Mouse (Mus musculus) hindbrain, embryonic 11.5 days (tissue): ENCODE measurements at regions not wholly inside any gene's neighbourhood (a gene's known extent, or its start where the extent isn't known, plus 50 kb on each side); places are given as distances from the start of the nearest gene placed in this dataset.

Experiments
- ATAC-seq: fragments of 200-750 bp; cut with Nextera tagmentation; 2 replicates; pipeline ENCODE4 v1.8.0; 2017; ENCODE audit warnings: mild to moderate bottlenecking, moderate TSS enrichment, moderate library complexity; ENCODE audit not compliant: low FRiP score
- DNase-seq: peaks from one replicate; pipeline ENCODE4 v3.0.0-alpha.2; 2015; ENCODE audit warnings: low spot score
- H3K27ac ChIP-seq: fragments of 300-500 bp; sonication (generic); 2 replicates; pipeline ENCODE4 v1.5.1; 2014; ENCODE audit warnings: mild to moderate bottlenecking, low read depth, low read length
- H3K27me3 ChIP-seq: fragments of 300-500 bp; sonication (generic); 2 replicates; pipeline ENCODE4 v1.6.1; 2014; ENCODE audit warnings: mild to moderate bottlenecking, low read length, moderate library complexity, mixed read lengths; ENCODE audit not compliant: control insufficient read depth, insufficient read depth
- H3K36me3 ChIP-seq: fragments of 300-500 bp; sonication (generic); 2 replicates; pipeline ENCODE4 v1.6.1; 2014; ENCODE audit warnings: mild to moderate bottlenecking, low read length, moderate library complexity, mixed read lengths; ENCODE audit not compliant: control insufficient read depth, insufficient read depth
- H3K4me1 ChIP-seq: fragments of 300-500 bp; sonication (generic); replicated peaks from 2 replicates; pipeline ENCODE4 v1.6.1; 2014; ENCODE audit warnings: low read length, mixed read lengths; ENCODE audit not compliant: control insufficient read depth, insufficient read depth
- H3K4me2 ChIP-seq: fragments of 300-500 bp; sonication (generic); replicated peaks from 2 replicates; pipeline ENCODE4 v1.6.1; 2014; ENCODE audit warnings: mild to moderate bottlenecking, low read depth, low read length
- H3K4me3 ChIP-seq: fragments of 300-500 bp; sonication (generic); 2 replicates; pipeline ENCODE4 v1.5.1; 2014; ENCODE audit warnings: low read depth, low read length
- H3K9ac ChIP-seq: fragments of 300-500 bp; sonication (generic); 2 replicates; pipeline ENCODE4 v1.6.1; 2014; ENCODE audit warnings: low read depth, low read length
- H3K9me3 ChIP-seq: fragments of 300-500 bp; sonication (generic); 2 replicates; pipeline ENCODE4 v1.6.1; 2016; ENCODE audit warnings: low read length; ENCODE audit not compliant: control insufficient read depth
- WGBS: fragments of 180-500 bp; shearing (Covaris S2); extraction: QIAGEN DNeasy Blood & Tissue Kit; methylation state at CpG from one replicate; pipeline ENCODE4 v1.1.7; 2014; 5-methylcytosine and 5-hydroxymethylcytosine counted together

DNA sequence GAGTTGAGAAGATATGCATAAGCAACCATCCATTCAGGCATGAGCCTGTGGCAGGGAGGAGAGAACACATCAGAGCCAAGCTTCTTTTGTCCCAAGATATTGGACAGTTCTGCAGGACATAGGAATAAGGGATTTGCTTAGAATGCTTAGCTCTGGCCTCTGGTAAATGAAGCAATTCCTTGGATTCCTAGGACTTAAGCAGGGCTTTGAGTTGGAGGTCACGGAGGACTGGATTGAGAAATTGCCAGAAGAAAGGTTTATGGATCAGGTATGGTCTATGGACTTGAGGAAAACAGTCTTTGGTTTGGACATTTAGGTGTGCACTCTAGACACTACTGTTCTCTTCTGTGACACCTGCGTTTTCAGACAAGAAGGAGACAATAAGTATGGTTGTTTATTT, 338.4 kb downstream of the Epha4 start:
- Histone ChIP-seq H3K36me3 (no peaks in the 10 kb centered on the region), H3K9me3 (no peaks in the 10 kb centered on the region), H3K9ac (no peak overlapping the region), H3K27me3 (no peaks in the 10 kb centered on the region), H3K4me1 (no peaks in the 10 kb centered on the region), H3K4me2 (no peak overlapping the region), H3K4me3 (no peak overlapping the region), H3K27ac (no peak overlapping the region)
- 95% methylated on average over 2 of the region's 2 CpGs for WGBS
- no peak for ATAC-seq
- no peak for DNase-seq

DNA sequence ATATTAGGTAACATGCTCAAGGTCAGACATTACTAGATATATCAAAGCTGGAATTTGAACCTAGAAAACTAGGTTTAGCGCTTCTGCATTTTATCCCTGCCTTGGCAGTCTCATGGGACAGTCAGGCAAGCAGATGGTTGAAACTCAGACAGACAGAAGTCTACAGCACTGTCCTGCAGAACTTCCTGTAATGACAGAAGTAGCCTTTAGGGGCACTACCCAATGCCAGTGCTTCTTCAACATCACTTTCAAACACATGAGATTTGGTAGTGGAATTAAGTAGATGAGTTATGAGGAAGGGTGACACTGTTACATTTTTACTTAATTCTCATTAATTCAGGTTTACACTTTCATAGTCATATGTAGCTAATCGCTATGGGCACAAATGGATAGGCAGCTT, 330.9 kb downstream of the Epha4 start:
- Histone ChIP-seq H3K27me3 (no peaks in the 10 kb centered on the region), H3K4me1 (no peaks in the 10 kb centered on the region), H3K36me3 (no peaks in the 10 kb centered on the region), H3K27ac (no peak overlapping the region), H3K4me2 (no peak overlapping the region), H3K9me3 (no peaks in the 10 kb centered on the region), H3K9ac (no peak overlapping the region), H3K4me3 (no peak overlapping the region)
- 78% methylated on average over 2 of the region's 2 CpGs for WGBS
- no peak for DNase-seq
- ATAC-seq, result no peak

DNA sequence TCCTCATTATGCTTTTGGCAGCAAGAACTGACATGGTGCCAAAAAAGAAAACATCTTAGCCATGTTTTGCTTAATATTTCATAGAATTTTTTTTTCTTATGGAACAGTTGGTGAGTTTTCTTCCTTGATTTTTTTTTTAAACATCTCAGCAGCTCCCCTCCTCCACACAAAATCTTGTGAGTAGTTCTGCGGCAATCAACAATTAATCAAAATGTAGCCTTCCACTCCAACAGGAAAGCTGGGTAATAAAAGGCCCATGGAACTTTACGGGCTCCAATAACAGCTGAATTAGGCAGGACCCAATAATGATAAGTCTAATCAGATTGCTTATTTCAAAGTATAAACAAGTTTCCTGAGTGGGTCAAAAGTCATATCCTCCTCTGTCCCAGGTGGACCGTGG, 324.7 kb downstream of the Epha4 start:
- no peak for DNase-seq
- Histone ChIP-seq H3K27me3 (no peaks in the 10 kb centered on the region), H3K27ac (no peak overlapping the region), H3K9me3 (no peaks in the 10 kb centered on the region), H3K4me1 (no peaks in the 10 kb centered on the region), H3K4me3 (no peak overlapping the region), H3K4me2 (no peak overlapping the region), H3K36me3 (no peaks in the 10 kb centered on the region), H3K9ac (no peak overlapping the region)
- ATAC-seq, result no peak
- 81% methylated on average over 3 of the region's 3 CpGs for WGBS

DNA sequence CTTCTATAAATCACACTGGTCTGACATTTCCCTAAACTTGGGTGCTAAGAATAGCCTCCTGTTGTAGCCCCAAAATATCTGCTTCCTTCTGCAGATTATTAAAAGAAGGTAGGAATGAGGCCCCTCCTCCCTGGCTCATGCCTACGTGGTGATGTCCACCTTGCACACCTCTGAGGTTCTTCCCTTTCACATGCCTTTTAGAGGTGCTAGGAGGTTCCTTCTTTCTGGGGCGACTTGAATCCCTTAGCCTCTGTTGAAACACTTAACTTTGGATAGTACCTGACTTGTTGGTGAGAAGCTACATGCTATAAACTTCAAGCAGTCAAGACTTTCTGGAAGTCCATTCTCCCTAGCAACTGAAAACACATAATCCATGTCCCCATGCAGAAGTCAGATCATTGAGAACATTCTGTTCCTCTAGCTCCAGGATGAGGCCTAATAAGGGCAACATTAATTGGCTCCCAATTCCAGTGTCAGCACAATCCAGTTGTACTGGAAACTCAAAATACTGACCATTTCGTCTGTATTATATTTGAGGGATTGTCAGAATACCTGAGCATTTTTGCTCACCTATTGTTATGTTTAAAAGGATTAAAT, 313.5 kb downstream of the Epha4 start:
- Histone ChIP-seq H3K9me3 (no peaks in the 10 kb centered on the region), H3K4me1 (no peaks in the 10 kb centered on the region), H3K27ac (no peak overlapping the region), H3K9ac (no peak overlapping the region), H3K27me3 (no peaks in the 10 kb centered on the region), H3K36me3 (no peaks in the 10 kb centered on the region), H3K4me2 (no peak overlapping the region), H3K4me3 (no peak overlapping the region)
- ATAC-seq (no peak), DNase-seq (no peak)
- WGBS, result 84% methylated on average over 3 of the region's 3 CpGs

DNA sequence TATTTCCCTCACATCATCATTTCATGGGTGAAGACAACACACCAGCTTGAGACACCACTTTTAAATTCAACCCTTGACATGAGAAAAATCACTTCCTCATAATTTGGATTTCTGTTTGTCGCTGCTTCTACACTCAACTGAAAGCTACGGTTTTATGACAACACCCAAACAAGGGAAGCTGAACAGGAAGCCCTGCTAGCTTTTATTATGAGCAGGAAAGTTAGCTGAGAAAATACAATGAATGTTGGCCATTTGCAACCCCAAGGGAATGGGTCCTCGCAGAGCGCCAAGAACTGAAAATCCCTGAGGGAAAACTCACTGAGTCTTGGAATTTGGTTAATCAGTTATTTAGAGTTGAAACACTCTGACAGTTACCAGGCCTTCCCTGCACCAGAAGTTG, 311.9 kb downstream of the Epha4 start:
- Histone ChIP-seq H3K9me3 (no peaks in the 10 kb centered on the region), H3K4me3 (no peak overlapping the region), H3K4me1 (no peaks in the 10 kb centered on the region), H3K4me2 (no peak overlapping the region), H3K27ac (no peak overlapping the region), H3K9ac (no peak overlapping the region), H3K36me3 (no peaks in the 10 kb centered on the region), H3K27me3 (no peaks in the 10 kb centered on the region)
- DNase-seq, result no peak
- ATAC-seq, result no peak
- WGBS, result 82% methylated on average over 4 of the region's 4 CpGs

DNA sequence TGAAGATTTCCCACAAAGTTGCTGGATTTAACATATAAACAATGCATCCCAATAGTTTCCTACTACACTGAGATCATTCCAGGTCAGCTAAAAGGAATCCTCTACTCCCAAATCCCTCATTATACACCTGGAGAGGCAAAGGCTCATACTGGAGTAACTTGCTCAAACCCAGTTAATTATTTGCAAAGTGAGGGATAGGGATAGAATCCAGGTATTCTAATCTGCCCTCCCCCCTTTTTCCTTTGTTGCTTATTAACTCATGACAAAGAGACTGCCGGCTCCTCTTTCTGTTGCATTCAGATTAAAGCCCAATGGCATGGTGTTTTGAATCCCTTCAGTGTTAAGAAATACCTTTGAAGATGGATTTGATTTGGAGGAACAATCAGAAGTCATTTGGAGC, 308.4 kb downstream of the Epha4 start:
- H3K4me1 ChIP-seq, result no peaks in the 10 kb centered on the region
- WGBS, result 46% methylated on average over 1 of the region's 1 CpGs

DNA sequence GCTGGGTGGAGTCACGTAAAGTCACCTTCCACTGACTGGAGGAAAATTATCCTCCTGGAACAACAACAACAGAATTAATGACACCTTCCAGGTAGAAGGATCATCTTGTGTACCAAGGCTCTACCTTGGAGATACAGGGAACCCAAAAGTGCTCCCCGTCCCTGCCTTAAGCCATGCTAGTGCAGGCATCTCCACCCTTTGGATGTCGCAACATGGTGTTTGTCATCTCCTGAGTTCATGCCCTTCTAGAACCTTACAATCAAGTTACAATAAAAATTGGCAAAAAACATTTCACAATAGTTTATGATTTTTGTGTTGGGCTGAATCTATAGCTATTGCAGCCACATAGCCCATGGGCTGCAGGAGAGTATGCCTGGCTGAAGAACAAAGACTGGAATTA, 305.5 kb downstream of the Epha4 start:
- no peak for ATAC-seq
- H3K4me2 ChIP-seq, result no peak overlapping the region
- H3K27ac ChIP-seq, result no peak overlapping the region
- no peak overlapping the region for H3K4me3 ChIP-seq
- H3K9ac ChIP-seq, result no peak overlapping the region
- WGBS, result 81% methylated on average over 3 of the region's 3 CpGs
- H3K27me3 ChIP-seq, result no peaks in the 10 kb centered on the region
- DNase-seq, result no peak
- no peaks in the 10 kb centered on the region for H3K4me1 ChIP-seq
- H3K36me3 ChIP-seq, result no peaks in the 10 kb centered on the region
- no peaks in the 10 kb centered on the region for H3K9me3 ChIP-seq

More for the DNA sequence above, 308.4 kb downstream of the Epha4 start:
- Histone ChIP-seq H3K27ac (no peak overlapping the region), H3K9me3 (no peaks in the 10 kb centered on the region), H3K27me3 (no peaks in the 10 kb centered on the region), H3K9ac (no peak overlapping the region), H3K4me2 (no peak overlapping the region), H3K4me3 (no peak overlapping the region), H3K36me3 (no peaks in the 10 kb centered on the region)
- no peak for ATAC-seq
- DNase-seq, result no peak

DNA sequence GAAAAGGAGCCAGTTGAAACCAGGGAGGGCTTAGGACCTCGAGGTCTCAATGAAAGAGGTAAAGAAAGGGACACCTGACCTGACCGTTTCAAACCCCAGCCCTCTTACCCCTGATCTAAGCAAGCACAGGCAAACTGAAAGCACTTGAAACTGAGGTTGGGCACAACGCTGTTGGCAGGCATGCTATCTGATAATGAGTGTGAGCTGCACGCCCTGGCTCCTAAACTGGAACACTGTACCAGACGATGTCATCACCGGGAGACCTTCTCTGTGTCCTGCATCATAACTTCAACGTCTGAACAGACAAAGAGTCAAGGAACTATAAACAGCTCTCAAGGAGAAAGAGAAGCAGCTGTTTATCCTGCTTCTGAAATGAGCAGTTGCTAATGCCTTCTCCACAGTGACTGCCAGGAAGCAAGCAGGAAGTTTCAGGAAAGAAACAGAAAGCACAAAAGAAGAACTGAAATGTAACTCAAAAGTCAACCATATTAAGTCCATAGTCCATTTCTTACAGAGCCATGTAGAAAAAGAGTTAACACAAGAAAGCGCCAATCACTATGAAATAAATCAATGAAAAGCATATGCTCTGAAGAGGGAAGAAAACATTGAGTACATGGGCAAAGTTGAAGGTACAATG, 301.3 kb downstream of the Epha4 start:
- Histone ChIP-seq H3K4me3 (no peak overlapping the region), H3K4me1 (no peaks in the 10 kb centered on the region), H3K36me3 (no peaks in the 10 kb centered on the region), H3K27me3 (no peaks in the 10 kb centered on the region), H3K4me2 (no peak overlapping the region), H3K9me3 (no peaks in the 10 kb centered on the region), H3K9ac (no peak overlapping the region), H3K27ac (no peak overlapping the region)
- no peak for DNase-seq
- no peak for ATAC-seq
- 67% methylated on average over 8 of the region's 8 CpGs for WGBS

DNA sequence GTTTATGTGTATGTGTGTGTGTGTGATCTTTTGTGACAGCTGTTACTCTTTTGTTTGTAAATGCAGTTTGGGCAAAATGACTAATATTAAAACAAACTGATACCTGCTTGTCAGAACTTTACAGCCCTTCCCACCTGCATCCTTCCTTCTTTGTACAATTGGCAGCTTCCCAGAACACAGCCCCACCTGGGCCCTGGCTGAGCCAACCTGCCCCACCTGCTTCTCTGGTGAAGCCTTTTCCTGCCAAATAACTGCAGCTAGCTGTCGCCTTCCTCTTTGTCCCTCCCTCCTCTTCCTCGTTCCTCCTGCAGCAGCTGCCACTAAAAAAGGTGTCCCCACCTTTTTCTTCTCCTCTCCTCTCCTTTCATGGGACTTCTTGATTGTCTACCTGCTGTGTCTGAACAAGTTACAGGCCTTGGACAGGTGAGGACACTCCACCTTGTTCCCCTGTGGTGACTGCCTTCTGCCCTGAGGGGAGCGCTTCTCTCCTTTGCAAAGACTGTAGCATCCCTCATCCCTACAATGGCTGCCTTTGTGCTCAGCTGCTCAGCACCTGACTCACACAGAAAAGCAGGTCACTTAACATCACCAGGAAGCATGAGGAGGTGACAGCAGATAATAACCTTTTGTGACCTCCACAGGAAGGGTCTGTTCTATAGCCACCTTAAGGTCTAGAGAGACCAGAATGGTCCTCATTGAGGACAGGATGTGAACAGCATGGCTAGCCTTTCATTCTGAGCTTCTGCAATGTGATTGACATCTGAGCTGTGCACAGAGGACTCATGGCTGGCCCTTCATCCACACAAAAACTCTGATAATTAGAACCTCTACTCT, 295.2 kb downstream of the Epha4 start:
- WGBS, result 71% methylated on average over 3 of the region's 3 CpGs
- ATAC-seq (no peak), DNase-seq (no peak)
- Histone ChIP-seq H3K27me3 (no peaks in the 10 kb centered on the region), H3K36me3 (no peaks in the 10 kb centered on the region), H3K4me1 (no peaks in the 10 kb centered on the region), H3K9me3 (no peaks in the 10 kb centered on the region), H3K4me2 (no peak overlapping the region), H3K9ac (no peak overlapping the region), H3K27ac (no peak overlapping the region), H3K4me3 (no peak overlapping the region)
